Mouse (Mus musculus): ENCODE results near the gene Gatd1.

- TF ChIP-seq POLR2A (IDR thresholded peaks at IDR 0.05; ENCODE audit: control insufficient read depth, low read depth, low read length) = no peak
- peak; percentile 50; the same call in 1 of the 2 replicates for TF ChIP-seq CTCF (IDR thresholded peaks at IDR 0.05; ENCODE audit: control insufficient read depth, insufficient read depth, insufficient replicate concordance, low read depth, low read length)
Observed at GRCm38 (mm10) chr7:141440613-141441012, 26.7 kb upstream of the Gatd1 start.
